Mouse (Mus musculus): Measurements from ENCODE around the gene Nup205. TPM values are rescaled to one million over a fixed set of nuclear protein-coding genes. Genes with fewer than 3 reads are reported as not detected.
"Not testable (repeated sequence)": the region's sequence is repeated elsewhere in the genome, so short reads cannot be mapped to it uniquely, and the experiment has no call there.

The Nup205 gene
- 10 to 100 TPM; 14.6 to 20.6 TPM for total RNA-seq (2021)
- long read RNA-seq, experiment 1, full-length matches to known transcripts: 10 of 15 reads
- long read RNA-seq, experiment 1, partial matches to known transcripts: 2 of 15 reads
- long read RNA-seq, experiment 1, other reads (novel, unspliced or antisense): 3 of 15 reads
- long read RNA-seq, experiment 2, full-length matches to known transcripts: 4 of 8 reads
- long read RNA-seq, experiment 2, partial matches to known transcripts: 4 of 8 reads
- long read RNA-seq, experiment 2, other reads (novel, unspliced or antisense): 0 of 8 reads

GRCm38 (mm10) chr6:35176979-35177649 lies at the start of gene Nup205:
TSS of gene Nup205 (plus strand) at chr6:35177421.
- DNase-seq: peak; percentile 73

GRCm38 (mm10) chr6:35132806-35133205 lies 44.4 kb upstream of the Nup205 start:
- peak; percentile 14 for DNase-seq

- no peak for DNase-seq
Measured at GRCm38 (mm10) chr6:35133246-35133578, 44.0 kb upstream of the Nup205 start.

- DNase-seq: peak; percentile 97
Measured at GRCm38 (mm10) chr6:35133579-35134488, 43.4 kb upstream of the Nup205 start, which contains the start of gene Cnot4. TSS of gene Cnot4 (minus strand) at chr6:35133724.

GRCm38 (mm10) chr6:35134844-35135243 lies 42.4 kb upstream of the Nup205 start:
- no peak for DNase-seq

- DNase-seq: no peak
Measured at GRCm38 (mm10) chr6:35140351-35140750, 36.9 kb upstream of the Nup205 start.

GRCm38 (mm10) chr6:35145569-35145968 lies 31.7 kb upstream of the Nup205 start:
- no peak for DNase-seq

GRCm38 (mm10) chr6:35147726-35148422 lies 29.3 kb upstream of the Nup205 start:
- no peak for DNase-seq

GRCm38 (mm10) chr6:35154540-35154939 lies 22.7 kb upstream of the Nup205 start:
- DNase-seq: no peak

GRCm38 (mm10) chr6:35169250-35169649 lies 8.0 kb upstream of the Nup205 start:
- no peak for DNase-seq

GRCm38 (mm10) chr6:35172028-35172427 lies 5.2 kb upstream of the Nup205 start:
- DNase-seq: not testable (repeated sequence)

- no peak for DNase-seq
Measured at GRCm38 (mm10) chr6:35173181-35173580, 4.0 kb upstream of the Nup205 start.

GRCm38 (mm10) chr6:35177650-35178272 lies 540 bp downstream of the Nup205 start:
- DNase-seq: peak; percentile 46

GRCm38 (mm10) chr6:35179299-35179698 lies 2.1 kb downstream of the Nup205 start:
- not testable (repeated sequence) for DNase-seq

GRCm38 (mm10) chr6:35184781-35185180 lies 7.6 kb downstream of the Nup205 start:
- no peak for DNase-seq

GRCm38 (mm10) chr6:35191198-35191597 lies 14.0 kb downstream of the Nup205 start:
- no peak for DNase-seq

GRCm38 (mm10) chr6:35225696-35226095 lies 48.5 kb downstream of the Nup205 start:
- no peak for DNase-seq

- no peak for DNase-seq
Measured at GRCm38 (mm10) chr6:35229415-35229814, 52.2 kb downstream of the Nup205 start.

GRCm38 (mm10) chr6:35236108-35236785 lies 59.0 kb downstream of the Nup205 start:
- DNase-seq: no peak

GRCm38 (mm10) chr6:35243252-35243651 lies 66.0 kb downstream of the Nup205 start:
- no peak for DNase-seq

- DNase-seq: no peak
Measured at GRCm38 (mm10) chr6:35243989-35244388, 66.8 kb downstream of the Nup205 start.

All from gastrocnemius, postnatal 10 days (tissue).